Mouse (Mus musculus) liver, embryonic 16.5 days (tissue): Measurements from ENCODE around the gene Prdm11. TPM values are rescaled to one million over a fixed set of nuclear protein-coding genes. Genes with fewer than 3 reads are reported as not detected.

Source experiments
- ATAC-seq: fragments of 200-750 bp; cut with Nextera tagmentation; 2 replicates; pipeline ENCODE4 v1.8.0; 2017; ENCODE audit warnings: low read depth, mild to moderate bottlenecking, moderate number of reproducible peaks, moderate library complexity
- H3K27ac ChIP-seq: fragments of 300-500 bp; sonication (generic); 2 replicates; pipeline ENCODE4 v1.5.1; 2014; ENCODE audit warnings: mild to moderate bottlenecking, low read length
- H3K27me3 ChIP-seq: fragments of 300-500 bp; sonication (generic); 2 replicates; pipeline ENCODE4 v1.6.1; 2014; ENCODE audit warnings: low read depth, low read length, mixed read lengths; ENCODE audit not compliant: control insufficient read depth, insufficient read depth
- H3K36me3 ChIP-seq: fragments of 300-500 bp; sonication (generic); 2 replicates; pipeline ENCODE4 v1.6.1; 2014; ENCODE audit warnings: mild to moderate bottlenecking; ENCODE audit not compliant: control insufficient read depth, insufficient read depth
- H3K4me1 ChIP-seq: fragments of 300-500 bp; sonication (generic); 2 replicates; pipeline ENCODE4 v1.6.1; 2014; ENCODE audit warnings: low read depth, low read length, mixed read lengths; ENCODE audit not compliant: control insufficient read depth
- H3K4me2 ChIP-seq: fragments of 300-500 bp; sonication (generic); 2 replicates; pipeline ENCODE4 v1.6.1; 2014; ENCODE audit warnings: low read depth, low read length, mixed read lengths
- H3K4me3 ChIP-seq: fragments of 300-500 bp; sonication (generic); 2 replicates; pipeline ENCODE4 v1.5.1; 2014; ENCODE audit warnings: low read depth, mild to moderate bottlenecking, low read length
- H3K9ac ChIP-seq: fragments of 300-500 bp; sonication (generic); 2 replicates; pipeline ENCODE4 v1.6.1; 2014; ENCODE audit warnings: low read depth, low read length
- H3K9me3 ChIP-seq: fragments of 300-500 bp; sonication (generic); replicated peaks from 2 replicates; pipeline ENCODE4 v1.6.1; 2016; ENCODE audit warnings: low read length; ENCODE audit not compliant: control insufficient read depth
- WGBS: fragments of 180-500 bp; shearing (Covaris S2); extraction: QIAGEN DNeasy Blood & Tissue Kit; methylation state at CpG from one replicate; pipeline ENCODE4 v1.1.7; 2014; ENCODE audit not compliant: insufficient replicate concordance; 5-methylcytosine and 5-hydroxymethylcytosine counted together
- polyA plus RNA-seq: library from polyadenylated mRNA; unstranded; fragments of >200 nt; fragmentation: Nextera tagmentation; extraction: Ambion mirVana; gene quantifications from 2 replicates; pipeline ENCODE4 v1.2.1, GENCODE M21; 2015

Prdm11 gene
- polyA plus RNA-seq, 1 experiment from 2014 or later = 1.2 TPM

DNA sequence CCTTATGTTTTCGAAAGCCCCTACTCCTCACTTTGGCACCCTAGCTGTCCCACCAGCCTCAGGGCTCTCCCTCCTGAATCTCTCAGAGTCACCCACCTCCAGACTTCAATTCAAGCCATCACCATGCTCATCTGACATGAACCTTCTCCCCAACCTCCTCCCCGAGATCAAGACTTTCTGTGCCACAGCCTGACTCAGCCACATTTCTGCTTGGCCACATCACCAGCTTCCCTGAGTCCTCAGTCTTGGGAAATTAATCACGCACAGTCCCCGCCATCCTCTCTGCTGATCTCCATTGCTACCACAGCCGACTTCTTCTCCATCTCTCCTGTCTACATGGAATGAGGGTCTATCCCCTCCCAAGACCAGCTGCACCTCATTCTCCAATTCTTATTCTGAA, 34.5 kb downstream of the Prdm11 start:
- H3K9me3 ChIP-seq = no peaks in the 10 kb centered on the region
- peaks cover 33% of the 10 kb centered on the region for H3K4me1 ChIP-seq
- no peaks in the 10 kb centered on the region for H3K36me3 ChIP-seq
- no peak overlapping the region for H3K4me2 ChIP-seq
- no peak overlapping the region for H3K27ac ChIP-seq
- H3K27me3 ChIP-seq = no peaks in the 10 kb centered on the region
- no peak for ATAC-seq
- H3K4me3 ChIP-seq = no peak overlapping the region
- no peak overlapping the region for H3K9ac ChIP-seq
- 75% methylated on average over 5 of the region's 5 CpGs for WGBS

DNA sequence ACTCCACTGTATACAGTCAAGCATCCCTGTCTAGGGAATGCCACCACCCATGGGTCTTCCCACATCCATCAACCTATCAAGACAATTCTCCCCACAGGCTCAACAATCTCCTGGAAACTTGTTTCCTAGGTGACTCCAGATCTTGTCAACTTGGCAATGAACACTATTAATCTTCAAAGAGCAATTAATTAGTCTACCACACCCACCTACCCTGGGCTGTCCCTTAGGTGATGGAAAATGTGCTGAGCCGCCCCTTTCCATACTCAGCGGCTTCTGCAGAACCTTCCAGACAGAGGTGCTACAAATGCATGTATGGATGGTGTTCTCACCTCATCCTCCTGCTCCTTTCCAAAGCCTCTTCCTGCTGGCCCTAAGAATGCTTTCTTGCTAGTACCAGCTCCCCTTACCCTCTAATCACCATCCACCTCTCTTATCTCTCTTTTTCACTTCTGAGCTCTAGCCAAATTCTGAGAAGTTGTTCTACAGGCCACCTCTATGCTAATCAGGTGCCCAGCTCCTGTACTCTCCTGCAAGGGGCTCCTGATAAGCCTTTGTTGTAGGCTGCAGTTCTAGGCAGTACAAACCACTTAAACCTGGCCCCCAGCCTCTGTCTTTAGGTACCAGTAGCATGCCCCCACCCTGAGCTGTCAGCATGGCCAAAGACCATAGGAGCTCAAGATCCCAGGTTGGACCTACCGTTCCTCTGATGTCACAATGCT, 37.8 kb downstream of the Prdm11 start:
- Histone ChIP-seq H3K36me3 (no peaks in the 10 kb centered on the region), H3K9ac (no peak overlapping the region), H3K4me3 (no peak overlapping the region), H3K4me1 (peaks cover 16% of the 10 kb centered on the region), H3K4me2 (no peak overlapping the region; the same call in 1 of the 2 replicates), H3K27ac (peak overlapping the region; percentile 25; the same call in 1 of the 2 replicates), H3K27me3 (no peaks in the 10 kb centered on the region), H3K9me3 (no peaks in the 10 kb centered on the region)
- peak; percentile 92 for ATAC-seq
- 60% methylated on average over 3 of the region's 3 CpGs for WGBS

DNA sequence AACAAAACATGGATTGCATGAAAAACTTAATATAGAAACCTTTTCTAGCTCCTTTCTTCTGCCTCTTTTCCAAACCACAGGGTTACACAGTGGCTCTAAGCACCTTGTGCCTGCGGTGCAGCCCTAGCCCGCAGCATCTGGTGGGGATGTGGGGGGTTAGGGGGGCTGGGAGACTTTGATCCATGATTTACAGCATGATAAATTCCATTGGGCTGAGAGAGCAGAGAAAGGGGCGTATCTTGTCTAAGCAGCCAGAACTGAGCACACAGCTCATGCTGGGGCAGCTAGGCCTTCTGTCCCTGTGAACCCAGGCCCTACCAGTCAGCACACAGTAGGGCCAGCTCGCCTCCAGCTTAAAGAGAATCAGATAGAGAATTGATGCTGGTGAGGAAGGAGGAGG, 40.9 kb downstream of the Prdm11 start:
- Histone ChIP-seq H3K4me1 (peaks cover 16% of the 10 kb centered on the region), H3K9me3 (no peaks in the 10 kb centered on the region), H3K9ac (no peak overlapping the region), H3K27me3 (no peaks in the 10 kb centered on the region), H3K4me2 (no peak overlapping the region), H3K27ac (no peak overlapping the region), H3K4me3 (no peak overlapping the region), H3K36me3 (no peaks in the 10 kb centered on the region)
- WGBS = 71% methylated on average over 4 of the region's 4 CpGs
- ATAC-seq = no peak

DNA sequence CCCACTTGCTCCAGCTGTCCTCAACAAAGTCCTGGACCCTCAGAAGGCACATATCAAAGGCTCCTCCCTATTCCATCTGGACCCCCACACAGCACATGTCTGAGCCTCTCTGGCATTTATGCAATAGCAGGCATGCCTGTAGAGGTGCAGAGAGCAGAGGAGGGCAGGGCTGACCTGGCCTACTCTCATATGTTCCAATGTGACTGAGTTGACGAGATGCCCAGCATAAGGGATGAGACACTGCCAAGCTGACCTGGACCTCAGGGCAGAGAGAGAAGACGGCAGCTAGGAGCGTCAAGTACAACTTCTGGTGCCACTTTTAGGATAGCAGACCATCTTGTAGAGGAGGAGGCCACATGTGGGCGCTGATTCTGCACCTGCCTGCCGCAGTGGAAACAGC, 54.0 kb downstream of the Prdm11 start:
- WGBS = 79% methylated on average over 5 of the region's 5 CpGs
- H3K27me3 ChIP-seq = no peaks in the 10 kb centered on the region
- no peak for ATAC-seq
- no peak overlapping the region for H3K4me2 ChIP-seq
- H3K9ac ChIP-seq = no peak overlapping the region
- no peak overlapping the region for H3K27ac ChIP-seq
- peaks cover 3% of the 10 kb centered on the region; the same call in 1 of the 2 replicates for H3K4me1 ChIP-seq
- no peaks in the 10 kb centered on the region; the same call in 1 of the 2 replicates for H3K36me3 ChIP-seq
- H3K4me3 ChIP-seq = no peak overlapping the region
- H3K9me3 ChIP-seq = no peaks in the 10 kb centered on the region

DNA sequence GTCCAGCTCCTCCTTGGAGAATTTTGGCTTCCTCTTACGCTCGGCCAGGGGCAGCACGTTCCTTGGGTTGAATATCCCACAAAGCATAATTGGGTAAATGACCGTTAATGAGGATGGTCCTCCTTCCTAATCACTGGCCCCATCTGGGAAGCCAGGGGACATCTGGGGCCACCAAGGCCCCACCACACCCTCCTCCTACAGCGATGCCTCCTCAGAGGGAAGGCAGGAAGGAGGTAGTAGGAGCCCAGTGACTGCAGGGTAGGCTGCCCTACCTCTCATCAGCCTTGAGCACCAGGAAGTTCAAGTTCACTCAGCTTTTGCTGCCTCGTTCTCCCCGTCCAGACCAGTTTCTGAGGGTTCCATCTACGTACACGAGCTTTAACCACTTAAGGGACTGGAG, 56.4 kb downstream of the Prdm11 start:
- Histone ChIP-seq H3K9ac (no peak overlapping the region), H3K36me3 (no peaks in the 10 kb centered on the region; the same call in 1 of the 2 replicates), H3K4me1 (peaks cover 14% of the 10 kb centered on the region), H3K27me3 (no peaks in the 10 kb centered on the region), H3K4me3 (no peak overlapping the region), H3K4me2 (no peak overlapping the region), H3K9me3 (no peaks in the 10 kb centered on the region), H3K27ac (no peak overlapping the region)
- WGBS = 66% methylated on average over 9 of the region's 9 CpGs
- no peak for ATAC-seq

DNA sequence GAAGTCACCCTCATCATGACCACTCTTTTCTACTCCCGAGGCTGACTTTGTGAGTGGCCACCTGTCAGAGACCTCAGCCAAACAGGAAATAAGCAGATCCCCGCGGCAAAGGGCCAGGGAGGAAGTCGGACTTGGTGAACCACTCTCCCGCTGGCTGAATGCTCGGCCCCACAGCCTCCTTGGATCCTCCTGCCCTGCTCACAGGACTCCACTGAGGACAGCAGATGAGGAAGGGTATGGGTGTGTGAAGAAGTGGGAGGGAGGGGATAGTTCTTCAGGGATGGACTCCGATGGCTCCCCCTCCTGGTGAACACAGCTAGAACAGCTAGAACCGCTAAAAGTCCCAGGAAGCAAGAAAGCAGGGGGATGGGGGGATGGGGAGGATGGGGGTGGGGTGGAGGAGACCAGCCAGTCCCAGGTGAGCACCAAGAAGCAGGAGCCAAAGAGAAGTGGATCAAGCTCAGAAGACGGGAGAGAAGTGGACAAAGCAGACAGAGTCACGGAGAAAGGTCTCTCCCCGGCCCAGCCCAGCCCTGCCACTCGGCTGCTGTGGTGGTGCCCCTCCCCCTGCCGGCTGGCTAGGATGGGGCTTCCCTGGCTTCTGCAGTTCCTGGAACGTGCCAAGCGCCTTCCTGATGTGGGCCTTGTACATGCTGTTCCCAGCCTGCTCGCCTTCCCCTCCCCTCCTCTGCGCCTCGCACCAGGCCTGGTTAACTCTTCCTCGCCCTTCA, 57.9 kb downstream of the Prdm11 start:
- 23% methylated on average over 19 of the region's 19 CpGs for WGBS
- Histone ChIP-seq H3K4me3 (no peak overlapping the region), H3K4me1 (peaks cover 24% of the 10 kb centered on the region), H3K4me2 (no peak overlapping the region), H3K27ac (no peak overlapping the region), H3K27me3 (no peaks in the 10 kb centered on the region), H3K9ac (no peak overlapping the region), H3K9me3 (no peaks in the 10 kb centered on the region), H3K36me3 (no peaks in the 10 kb centered on the region; the same call in 1 of the 2 replicates)
- ATAC-seq = peak; percentile 56

DNA sequence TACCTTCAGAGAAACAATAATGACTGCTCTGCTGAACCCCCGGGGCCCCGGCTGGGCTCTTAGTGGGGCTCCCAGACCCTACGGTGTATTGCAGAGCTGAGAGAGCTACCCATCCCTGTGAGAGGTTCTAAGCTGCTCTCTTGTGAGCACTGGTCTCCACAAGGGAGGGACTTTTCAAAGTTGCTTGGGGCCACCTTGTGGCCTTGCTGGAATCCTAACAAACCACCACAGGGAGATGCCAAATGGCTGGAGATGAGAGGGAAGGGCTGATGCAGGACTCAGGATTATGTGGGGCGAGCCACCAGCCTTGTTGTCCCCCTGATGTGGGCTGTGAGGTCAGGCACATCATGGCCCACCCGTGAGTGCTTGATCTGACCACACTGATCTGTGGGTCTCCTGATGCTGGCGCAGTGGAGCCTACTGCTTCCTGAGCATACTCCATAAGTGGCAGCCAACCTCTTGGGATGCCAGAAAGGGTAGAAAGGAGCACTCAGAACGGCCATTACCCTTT, 58.8 kb downstream of the Prdm11 start:
- Histone ChIP-seq H3K9me3 (no peaks in the 10 kb centered on the region), H3K36me3 (no peaks in the 10 kb centered on the region), H3K4me2 (no peak overlapping the region), H3K4me1 (peaks cover 32% of the 10 kb centered on the region), H3K27ac (no peak overlapping the region), H3K4me3 (no peak overlapping the region), H3K27me3 (no peaks in the 10 kb centered on the region), H3K9ac (no peak overlapping the region)
- 75% methylated on average over 7 of the region's 7 CpGs for WGBS
- ATAC-seq = no peak

DNA sequence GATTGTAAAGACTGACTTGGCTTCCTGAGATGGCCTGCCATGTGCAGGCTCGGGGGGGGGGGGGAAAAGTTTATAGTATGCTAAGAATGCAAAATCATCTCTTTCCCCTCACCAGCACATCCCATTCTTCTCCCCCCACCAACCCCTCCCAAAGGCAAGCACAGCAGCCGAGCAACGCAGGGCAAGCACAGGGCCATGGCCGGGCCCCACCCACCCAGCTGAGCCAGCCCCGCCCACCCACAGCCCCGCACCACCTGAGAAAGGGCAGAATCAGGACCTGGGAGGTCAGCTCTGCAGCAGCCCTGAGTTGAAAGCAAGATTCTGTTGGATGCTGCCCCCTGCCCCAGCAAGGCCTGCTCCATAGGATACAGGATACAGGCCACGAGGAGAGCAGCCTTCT, 60.4 kb downstream of the Prdm11 start:
- Histone ChIP-seq H3K4me2 (no peak overlapping the region), H3K9ac (no peak overlapping the region), H3K27ac (no peak overlapping the region), H3K9me3 (no peaks in the 10 kb centered on the region), H3K4me3 (no peak overlapping the region), H3K4me1 (peaks cover 34% of the 10 kb centered on the region), H3K27me3 (no peaks in the 10 kb centered on the region), H3K36me3 (no peaks in the 10 kb centered on the region)
- WGBS = 26% methylated on average over 7 of the region's 7 CpGs
- no peak for ATAC-seq

DNA sequence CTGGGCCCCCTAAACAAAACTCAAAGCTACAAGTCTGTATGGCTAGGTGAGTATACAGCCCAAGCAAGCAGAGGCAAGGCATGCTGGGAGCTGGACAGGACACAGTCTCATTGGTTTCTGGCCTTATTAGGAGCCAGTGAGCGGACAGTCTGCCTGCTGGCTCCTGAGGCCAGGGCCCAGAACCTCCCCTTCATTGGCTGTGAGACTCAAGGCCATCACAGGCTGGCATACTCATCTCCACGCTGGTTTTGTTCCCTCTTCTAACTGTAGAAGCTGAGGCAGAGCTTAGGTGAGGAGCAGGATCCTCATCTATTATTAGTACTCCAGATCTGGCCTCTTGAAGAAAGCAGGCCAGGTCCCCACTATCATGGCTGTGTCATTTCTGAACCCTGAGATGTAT, 60.8 kb downstream of the Prdm11 start:
- WGBS = 72% methylated on average over 2 of the region's 2 CpGs
- Histone ChIP-seq H3K4me3 (no peak overlapping the region), H3K9ac (no peak overlapping the region), H3K36me3 (no peaks in the 10 kb centered on the region), H3K4me2 (no peak overlapping the region), H3K27ac (no peak overlapping the region), H3K27me3 (no peaks in the 10 kb centered on the region), H3K9me3 (no peaks in the 10 kb centered on the region), H3K4me1 (peaks cover 38% of the 10 kb centered on the region)
- ATAC-seq = no peak
